Mouse (Mus musculus) brain, adult 2 months (tissue): Measurements from ENCODE around the gene Pbx1.

Experiments used
- DNase-seq: peaks from one replicate; pipeline ENCODE4 v3.0.0; 2011; ENCODE audit warnings: low read depth, low spot score

Pbx1 gene

DNA sequence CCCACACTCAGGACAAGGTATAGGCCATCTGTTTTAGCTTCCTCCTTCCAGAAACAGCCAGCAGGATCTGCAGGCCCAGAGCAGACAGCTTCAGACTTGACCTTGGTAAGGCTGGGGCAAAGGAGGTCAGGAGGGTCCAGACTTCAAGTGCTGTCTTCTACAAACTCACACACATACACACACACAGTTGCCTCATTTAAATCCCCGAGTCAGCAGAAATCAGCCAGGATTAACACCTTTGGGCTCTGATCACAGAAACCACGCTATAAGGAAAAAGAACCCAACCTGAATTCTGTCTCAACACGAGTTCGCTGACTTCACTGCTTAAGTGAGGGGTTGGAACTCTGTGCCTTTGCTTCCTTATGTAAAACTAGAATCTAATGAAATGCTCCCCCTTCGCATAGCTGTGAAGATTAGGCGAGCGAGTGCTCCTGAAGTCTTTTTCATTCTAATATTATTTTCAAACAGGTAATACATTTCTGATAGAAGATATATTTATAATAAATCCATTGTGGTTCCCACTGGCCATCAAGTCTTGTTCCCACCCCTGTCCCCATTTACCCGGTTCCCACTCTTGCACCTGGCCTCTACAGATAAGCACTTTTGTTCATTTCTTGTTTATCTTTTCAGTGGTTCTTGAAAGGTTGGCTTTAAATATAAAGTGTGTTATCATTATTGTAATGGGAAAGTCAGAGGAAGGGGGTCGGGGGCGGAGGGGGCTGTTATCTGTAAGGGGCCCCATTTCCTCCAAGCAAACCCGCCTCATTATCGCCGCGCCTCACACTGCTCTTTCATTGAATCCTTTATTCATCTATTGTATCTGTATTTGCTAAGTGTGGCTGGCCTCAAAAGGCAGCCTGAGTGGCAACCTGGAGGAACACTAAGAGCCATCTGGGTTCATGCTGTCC lies 124.5 kb downstream of the Pbx1 start:
- peak; percentile 48 for DNase-seq

DNA sequence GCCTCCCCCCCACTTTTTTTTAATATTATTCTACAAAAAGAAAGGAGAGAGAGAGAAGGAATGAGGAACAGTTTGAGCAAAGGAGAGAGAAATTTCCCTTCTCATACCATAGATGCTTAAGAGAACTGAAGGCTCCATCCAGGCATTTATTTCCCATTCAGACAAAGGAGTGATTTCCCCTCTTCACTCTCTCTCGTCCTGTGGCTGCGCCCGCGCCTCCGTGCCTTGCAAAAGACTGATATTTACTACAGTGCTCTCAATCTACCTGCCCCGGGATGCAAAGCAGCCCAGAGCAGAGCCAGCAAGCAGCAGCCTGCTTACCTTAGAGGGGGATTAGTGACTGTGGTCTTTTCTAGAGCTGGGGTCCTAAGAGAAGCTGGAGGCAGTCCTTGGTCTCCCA lies 131.6 kb downstream of the Pbx1 start:
- DNase-seq: no peak

DNA sequence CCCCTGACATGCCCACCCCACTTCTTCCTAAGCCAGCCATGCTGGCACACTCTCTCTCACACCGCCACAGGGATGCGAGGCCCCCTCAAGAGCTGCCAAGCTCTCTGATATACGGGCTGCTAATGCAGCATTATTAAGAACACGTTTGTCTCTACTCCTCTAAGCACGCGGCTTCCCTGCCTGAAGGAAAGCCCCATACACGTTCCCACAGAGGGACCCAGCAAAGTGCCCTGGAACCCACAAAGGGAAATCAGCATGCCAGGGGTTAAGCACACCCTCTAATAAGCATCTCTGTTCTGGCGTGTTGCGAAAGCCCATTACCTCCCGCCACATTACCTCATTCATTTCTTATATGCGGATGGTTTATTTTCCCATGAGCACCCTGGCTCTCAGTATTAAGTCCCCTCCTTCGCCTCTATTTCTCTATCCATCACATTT lies 132.1 kb downstream of the Pbx1 start:
- no peak for DNase-seq

DNA sequence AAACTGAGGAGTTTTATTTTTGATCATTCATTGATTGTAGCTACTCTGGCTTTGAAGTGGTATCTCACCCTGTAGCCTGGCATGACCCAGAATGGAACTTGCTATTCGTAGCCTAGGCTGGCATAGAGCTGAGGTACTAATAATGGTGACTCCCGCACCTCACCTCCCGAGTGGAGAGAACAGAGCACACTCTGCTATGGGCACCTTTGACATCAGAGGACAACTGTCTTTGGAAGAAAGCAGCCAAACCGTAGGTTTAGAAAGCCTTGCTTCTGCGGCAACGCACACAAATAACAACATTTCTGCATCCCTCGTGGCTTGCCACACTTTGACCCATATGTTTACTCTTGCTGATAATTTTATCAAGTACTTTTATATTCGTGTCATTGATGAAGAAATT lies 132.9 kb downstream of the Pbx1 start:
- no peak for DNase-seq

DNA sequence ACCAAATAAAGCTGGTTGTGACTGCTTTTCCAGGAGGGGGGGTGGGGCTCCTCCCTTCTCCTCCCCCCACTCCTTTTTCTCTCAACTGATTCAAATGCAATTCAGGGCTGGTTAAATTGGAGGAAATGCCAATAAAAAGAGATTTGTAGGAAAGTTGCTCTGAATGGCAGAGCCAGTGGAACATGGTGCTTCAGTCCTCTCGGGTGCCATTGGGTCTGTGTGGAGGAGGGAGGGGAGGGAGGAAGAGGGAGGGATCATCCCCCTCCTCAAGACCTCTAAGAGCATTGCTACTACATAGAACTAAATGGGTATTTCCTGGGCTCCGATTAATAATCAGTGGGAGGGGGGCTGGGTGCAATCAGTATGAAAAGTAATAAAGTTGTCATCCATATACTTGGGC lies 135.8 kb downstream of the Pbx1 start:
- DNase-seq: no peak

DNA sequence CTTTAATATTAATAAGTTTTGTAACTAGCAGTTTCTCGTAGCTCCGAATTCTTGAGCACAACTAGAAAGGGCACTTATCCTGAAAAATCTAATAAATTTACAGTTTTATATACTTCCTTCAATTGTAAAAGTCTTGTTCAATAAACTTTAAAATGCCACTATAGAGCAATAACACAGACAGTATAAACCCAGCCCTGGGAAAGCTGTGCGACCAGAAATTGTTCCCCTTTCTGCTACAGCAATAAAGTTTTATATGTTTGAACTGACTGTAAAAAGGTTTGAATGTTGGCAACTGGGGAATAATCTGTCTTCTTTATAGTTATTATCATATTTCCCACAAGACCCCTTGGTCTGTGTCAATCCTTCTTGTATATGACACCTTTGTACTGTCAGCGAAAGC lies 136.3 kb downstream of the Pbx1 start:
- no peak for DNase-seq

DNA sequence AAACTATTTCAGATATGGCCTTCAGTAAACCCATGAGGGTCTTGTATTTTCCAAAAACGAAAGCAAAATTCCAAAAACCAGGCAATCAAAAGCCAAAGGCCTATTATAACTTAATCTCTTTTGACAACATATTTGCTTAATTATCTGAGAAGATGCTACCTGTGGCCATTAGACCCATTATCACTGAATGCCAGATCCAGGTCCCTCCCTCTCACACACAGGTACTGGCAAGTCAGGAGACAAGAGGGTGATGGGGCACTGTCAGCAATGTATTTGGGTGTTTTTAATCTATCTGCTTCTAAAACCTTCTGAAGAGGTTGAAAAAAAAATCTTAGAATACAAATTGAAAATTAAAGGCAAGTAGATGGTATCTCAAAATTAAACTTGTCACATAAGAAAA lies 138.4 kb downstream of the Pbx1 start:
- DNase-seq: no peak

DNA sequence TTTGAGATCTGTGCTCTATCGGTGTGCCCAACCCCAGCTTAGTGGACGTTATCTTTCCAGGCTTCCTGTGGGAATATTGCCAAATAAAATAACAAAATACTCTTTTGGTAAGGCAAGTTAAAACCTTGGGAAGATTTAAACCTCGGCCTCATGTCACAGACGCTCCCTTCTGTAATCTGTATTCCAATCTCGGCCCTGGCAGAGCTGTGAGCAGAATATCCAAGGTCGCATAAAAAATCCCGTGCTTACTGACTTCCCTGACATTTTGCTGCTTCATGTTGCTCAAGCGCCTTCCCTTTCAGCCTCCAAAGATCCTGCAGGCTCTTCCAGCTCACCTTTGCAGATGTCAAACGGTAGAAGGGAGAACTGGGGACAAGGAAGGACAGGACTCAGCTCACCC lies 140.0 kb downstream of the Pbx1 start:
- DNase-seq: no peak

DNA sequence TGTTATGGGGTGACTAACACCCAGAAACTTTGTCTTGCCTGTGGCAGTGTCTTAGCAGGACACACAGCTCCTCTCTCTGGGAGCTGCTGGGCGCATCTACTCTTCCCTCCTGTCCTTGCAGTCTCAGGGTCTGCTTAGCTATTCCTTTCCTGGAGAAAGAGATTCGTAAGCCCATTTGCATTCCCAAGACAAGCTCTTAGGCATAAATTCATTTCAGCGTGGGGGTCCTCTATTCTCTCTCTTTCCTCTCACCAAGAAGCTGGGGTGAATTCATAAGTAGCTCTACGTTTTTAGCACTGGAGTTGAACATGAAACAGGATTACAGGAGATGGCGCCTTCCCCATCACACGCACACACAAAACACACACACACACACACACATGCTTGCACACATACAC lies 140.4 kb downstream of the Pbx1 start:
- DNase-seq: no peak

DNA sequence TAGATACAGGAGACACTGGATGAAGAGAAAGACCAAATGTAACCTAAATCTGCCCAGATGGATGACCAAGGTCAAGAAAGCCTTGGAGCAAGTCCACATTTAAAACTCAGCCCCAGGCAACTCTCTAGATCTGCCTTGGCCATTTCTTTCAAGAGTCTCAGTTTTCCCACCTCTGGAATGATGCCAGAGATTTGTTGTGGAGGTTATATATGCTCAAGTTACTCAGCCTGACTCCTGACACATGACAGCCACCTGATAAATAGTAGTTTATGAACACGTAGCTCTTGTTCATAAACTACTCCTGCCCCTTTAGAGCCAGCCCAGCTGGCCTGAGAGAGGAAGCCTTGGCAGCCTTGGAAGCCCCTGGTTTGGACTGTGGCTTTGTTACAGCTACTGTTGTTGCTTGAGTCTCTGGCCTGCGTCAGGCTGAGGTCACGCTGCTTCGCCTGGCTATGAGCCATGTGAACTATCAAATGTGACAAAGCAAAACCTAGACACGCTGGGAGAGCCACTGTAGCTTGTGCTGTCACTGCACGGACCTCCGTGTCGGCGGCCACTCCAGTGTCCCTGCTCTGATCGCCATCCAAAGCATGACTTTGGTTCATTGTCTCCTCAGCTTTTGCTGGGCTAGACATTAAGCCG lies 140.9 kb downstream of the Pbx1 start:
- DNase-seq: peak; percentile 66

DNA sequence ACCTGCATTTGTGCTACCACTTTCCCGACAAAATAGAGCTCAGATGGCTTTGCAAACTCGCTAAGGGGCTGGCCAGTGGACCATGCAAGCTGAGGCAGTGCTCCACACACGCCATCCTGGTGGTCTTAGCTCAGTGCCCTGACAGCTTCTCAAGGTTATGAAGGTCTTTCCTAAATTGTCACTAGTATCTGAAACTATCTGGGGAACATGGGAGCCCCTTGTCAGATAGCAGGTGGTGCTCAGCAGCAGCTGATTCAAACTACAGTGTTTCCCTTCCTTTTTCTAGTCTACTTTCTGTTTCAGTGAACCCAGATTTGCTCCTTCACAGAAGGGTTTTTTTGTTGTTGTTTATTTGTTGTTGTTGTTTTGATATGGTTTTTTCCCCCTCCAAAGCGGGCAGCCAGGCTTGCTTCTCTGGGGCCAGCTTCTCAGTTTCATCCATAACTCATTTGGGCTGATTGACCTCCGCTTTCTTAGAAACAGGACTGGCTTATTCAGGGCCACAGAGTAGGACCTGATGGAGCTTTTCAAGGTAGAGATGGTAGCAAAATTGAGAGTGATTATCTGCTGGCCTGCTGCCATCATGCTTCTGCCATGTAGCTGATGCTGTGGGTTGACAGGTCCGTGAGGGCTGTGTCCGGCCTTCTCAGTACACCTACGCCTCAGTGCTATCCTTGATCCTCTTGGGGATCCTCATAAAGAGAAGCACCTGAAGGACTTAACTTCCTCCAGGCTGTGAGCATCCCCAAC lies 141.7 kb downstream of the Pbx1 start:
- peak; percentile 42 for DNase-seq

DNA sequence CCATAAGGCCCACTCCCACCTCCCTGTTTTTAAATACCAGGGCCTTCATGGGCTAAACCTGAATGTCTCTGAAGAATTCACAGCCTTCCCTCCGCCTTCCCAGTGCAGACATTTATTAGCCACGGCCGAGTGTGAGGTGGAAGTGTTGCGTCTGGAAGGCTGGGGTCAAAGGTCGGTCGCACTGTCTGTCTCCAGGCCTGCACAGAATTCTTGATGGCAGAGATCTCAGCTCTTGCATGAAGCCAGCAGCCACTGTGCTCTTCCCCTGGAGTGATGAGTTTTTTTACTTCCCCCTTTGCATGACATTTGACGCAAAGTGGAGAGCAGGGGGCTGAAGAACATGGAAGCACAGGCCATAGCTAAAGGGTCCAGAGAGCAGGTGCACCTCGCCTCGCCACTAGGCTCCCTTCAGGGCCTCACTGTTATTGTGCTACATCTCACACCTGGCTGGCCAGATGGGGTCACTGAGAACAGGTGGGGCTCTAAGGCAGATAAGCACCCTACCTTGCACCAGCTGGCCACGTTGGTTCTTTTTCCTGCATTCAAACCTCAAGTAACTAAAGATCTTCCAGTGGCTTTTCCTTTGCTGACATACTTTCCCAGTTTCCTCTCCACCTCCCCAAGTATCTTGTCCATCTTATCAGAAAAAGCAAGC lies 143.1 kb downstream of the Pbx1 start:
- DNase-seq: peak; percentile 68

DNA sequence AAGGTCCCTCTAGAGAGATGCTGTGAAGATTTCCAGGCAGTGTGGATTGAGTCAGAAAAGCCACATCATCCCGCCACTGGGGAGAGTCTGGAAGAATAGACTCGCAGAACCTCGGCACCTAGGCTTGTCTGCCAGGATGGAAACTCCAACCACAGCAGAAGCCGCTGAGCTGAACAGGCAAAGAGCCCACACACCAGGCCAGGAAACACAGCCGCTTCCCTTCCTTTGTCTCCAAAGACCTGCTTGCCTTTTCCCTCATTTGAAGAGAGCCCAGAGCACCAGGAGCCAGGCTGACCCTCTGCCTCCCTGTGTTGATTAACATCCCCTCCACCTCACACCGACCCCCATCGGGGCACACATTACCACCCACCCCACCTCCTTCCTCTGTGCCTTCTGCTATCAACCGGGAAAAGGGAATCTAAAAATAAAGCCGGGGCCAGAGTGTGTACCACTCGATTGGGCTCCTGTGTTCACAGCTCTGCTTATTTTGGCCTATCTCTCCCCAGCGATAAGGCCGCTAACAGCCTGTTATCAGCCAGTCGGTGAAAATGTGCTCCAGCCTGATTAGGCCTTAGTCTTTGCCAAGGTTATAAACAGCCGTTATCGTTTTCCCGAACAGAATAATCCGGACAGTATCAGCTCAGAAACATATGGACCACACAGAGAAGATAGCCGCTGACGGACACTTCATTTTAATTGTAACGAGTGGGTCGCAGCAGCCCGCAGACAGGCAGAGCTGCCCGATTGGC lies 144.1 kb downstream of the Pbx1 start:
- DNase-seq: peak; percentile 84

DNA sequence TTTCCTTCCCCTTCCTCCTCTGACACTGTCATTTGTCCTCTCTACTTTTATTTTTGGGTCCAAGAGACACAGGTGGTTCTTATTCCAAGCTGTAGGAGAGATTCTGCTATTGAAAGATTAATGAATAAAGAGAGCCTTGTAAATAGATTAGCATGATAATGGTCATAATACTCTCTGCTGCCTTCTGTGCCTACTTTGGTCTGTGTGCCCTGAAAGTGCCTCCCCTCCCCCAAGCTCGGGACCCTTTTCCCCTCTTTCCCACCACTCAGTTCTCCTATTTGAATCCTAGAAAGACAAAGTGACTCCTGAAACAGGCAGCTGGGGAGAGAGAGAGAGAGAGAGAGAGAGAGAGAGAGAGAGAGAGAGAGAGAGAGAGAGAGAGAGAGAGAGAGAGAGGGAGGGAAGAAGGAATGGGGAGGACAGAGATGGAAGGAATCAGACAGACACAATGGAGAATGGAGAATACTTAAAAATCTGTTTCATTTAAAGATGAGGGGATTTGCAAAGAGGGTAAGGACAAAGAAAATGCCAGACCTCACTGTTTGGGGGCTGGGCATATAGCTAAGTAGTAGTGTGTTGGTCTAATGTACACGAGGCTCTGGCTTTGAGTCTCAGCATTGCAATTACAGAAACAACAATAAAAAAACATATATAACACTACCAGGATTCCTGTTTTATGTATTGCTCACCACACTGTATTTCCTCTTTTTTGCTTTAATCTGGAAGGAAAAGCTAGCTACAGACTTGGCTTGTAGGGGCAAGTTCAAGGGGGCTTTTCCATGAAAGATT lies 145.0 kb downstream of the Pbx1 start:
- no peak for DNase-seq

DNA sequence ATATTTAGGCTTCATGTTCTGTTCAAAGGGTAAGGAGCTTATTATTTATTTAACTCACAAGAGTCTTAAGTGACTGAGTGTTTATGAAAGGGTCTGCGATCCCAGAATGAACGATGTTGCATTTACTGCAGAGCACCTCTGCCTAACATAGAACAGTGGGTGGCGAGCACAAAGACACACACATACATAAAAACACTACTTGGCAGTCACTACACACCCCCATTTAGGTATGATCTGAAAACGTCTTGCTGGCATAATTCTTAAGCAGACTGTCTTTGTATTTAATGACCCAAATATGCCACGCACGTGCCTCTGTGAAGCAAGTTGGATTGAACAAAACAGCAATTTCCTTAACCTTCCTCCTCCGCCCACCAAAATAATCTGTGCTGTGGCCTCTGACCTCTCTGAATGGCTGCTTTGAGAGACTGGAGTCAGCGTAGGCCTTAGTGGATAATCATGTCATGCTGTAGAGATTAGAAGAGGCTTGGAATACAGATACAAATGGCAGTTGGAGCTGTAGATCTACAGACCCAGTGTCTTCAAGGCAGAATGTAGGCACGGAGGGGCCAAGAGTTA lies 147.4 kb downstream of the Pbx1 start:
- no peak for DNase-seq

DNA sequence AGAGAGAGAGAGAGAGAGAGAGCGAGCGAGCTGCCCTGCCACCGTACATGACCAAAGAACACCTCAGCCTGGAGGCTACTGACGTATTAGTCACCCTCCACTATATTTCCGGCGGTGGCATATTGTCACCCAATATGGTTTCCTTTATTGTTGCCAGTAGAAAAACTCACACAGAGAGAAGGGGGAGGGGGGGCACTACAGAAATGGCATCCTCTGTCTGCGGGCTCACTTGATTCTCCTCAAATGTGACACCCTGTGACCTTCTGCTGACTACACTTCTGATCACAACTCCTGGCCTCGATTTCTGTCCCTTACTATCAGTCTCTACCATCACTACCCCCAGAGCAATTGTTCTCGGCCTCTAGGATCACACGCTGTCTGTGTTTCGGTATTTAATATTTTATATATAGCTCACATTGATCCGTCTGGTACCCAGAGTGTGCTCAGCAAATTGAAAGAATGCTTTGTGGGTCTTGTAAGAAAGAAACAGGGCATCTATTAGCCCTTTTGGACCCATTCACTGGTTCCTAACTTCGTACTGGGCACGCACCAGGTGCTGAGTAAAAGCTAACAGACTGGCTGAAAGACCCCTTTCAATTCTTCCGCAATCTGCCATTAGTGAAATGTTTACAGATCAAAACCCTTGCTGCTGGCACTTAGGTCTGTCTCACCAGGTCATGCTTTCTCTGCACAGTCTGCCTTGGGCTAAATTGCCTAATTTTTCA lies 148.1 kb downstream of the Pbx1 start:
- peak; percentile 83 for DNase-seq

DNA sequence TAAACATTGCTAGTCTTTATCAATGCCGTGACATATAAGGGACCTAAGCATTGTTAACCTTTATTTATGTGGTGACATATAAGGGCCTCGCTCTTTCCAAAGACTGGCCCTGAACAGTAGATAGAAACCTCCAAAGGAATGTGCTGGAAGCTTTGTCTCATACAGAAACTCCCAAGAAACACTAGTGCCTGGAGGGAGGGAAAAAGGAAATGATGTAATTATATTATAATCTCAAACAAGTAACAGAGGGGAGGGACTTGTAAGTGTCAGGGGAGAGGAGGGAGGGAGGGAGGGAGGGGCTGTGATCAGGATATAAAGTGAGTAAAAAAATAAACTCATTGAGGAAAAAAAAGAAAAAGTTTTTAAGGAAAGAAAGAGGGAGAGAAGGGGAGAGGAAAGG lies 148.6 kb downstream of the Pbx1 start:
- no peak for DNase-seq

DNA sequence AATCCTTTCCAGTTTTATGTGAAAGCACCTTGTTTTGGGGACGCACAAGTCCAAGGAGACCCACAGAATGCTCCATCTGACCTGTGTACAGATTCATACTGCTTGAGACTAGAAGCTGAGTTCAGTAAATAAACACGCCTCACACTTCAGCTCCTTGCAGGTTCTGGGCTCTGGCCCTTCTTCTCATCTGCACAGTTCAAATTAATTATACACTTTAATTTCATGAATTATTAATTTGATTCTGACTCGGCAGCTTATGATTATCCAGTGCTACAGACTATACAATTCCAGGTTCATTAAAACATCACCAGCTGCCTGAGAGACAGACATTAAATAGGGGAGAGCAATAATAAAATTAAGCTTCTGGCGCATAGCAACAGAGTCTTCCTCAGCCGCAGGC lies 156.4 kb downstream of the Pbx1 start:
- DNase-seq: no peak

DNA sequence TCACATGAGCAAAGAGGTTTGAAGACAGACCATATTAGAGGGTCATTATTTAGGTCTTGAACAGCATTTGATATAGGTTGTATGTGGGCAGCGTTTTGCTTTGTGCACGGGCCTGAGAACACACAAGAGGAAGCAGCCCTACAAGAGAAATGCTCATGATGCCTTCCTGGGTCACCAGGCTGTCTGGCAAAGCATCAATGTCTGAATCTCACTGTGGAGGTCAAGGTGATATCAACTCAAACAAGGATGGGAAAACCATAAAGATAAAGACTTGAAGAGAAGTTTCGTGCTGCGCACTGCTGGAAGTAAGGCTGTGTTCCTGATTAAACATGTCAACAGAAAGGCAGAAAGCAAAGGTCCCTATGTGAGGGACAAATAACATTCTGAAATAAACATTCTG lies 157.8 kb downstream of the Pbx1 start:
- no peak for DNase-seq
